Mouse (Mus musculus) Patski (cell line): ENCODE results near the gene Ankrd52. TPM values are rescaled to one million over a fixed set of nuclear protein-coding genes. Genes with fewer than 3 reads are reported as not detected.

Source experiments
- ATAC-seq: fragments of 100-300 bp; one replicate; pipeline ENCODE4 v1.8.0; 2021
- CTCF ChIA-PET: fragments of 350-600 bp; sonication (Branson Sonifier 250); formaldehyde crosslinking; loops from one replicate; lab custom pipeline; 2022; ENCODE audit warnings: inconsistent platforms; lab: Charles Lee
- POLR2A ChIA-PET: fragments of 350-600 bp; sonication (Branson Sonifier 250); formaldehyde crosslinking; loops from one replicate; lab custom pipeline; 2022; ENCODE audit warnings: antibody characterized with exemption, inconsistent platforms; lab: Charles Lee
- DNase-seq: peaks from one replicate; pipeline ENCODE4 v3.0.0-alpha.2; 2011; ENCODE audit warnings: low read depth, low spot score
- H3K27me3 ChIP-seq: fragments of 371-371 bp; one replicate; pipeline ENCODE4 v1.5.1; 2021
- CTCF ChIP-seq: fragments of 100-300 bp; IDR thresholded peaks from one replicate; pipeline ENCODE4 v1.5.1; 2021
- in situ Hi-C: fragments of 300-500 bp; cut with MboI; formaldehyde crosslinking; loops from 3 replicates; pipeline ENCODE4 v1.11.1; 2018; ENCODE audit warnings: low pct_unique_long_range_greater_than_20kb, mixed read lengths
- polyA plus RNA-seq: library from polyadenylated mRNA; unstranded; gene quantifications from one replicate; pipeline ENCODE4 v1.2.3, GENCODE M21; 2021

Gene Ankrd52
- polyA plus RNA-seq, 1 experiment from 2014 or later: 55.9 TPM

- ATAC-seq (peak; percentile 83), DNase-seq (peak; percentile 90)
- ChIA-PET CTCF (interaction anchor here (0.6 to 2.0 kb wide), 3 partner anchors 30 to 80 kb away, joined by 3 to 10 read pairs (median 3); no protein-coding TSS in a partner anchor), POLR2A (interaction anchor here (0.6 to 1.7 kb wide), 4 partner anchors 10 to 32 kb away, joined by 3 to 6 read pairs (median 4); partner anchors contain the start of gene Slc39a5)
- TF ChIP-seq CTCF: no peak
- no peaks in the 10 kb centered on the region for H3K27me3 ChIP-seq
- in situ Hi-C loops: loop anchor here (5.0 kb wide), 1 partner anchor 47 kb away; the partner anchor contains the start of gene Smarcc2
These were observed 33.0 kb downstream of the Ankrd52 start for GRCm38 (mm10) chr10:128409692-128410559.

GRCm38 (mm10) chr10:128410560-128410845, 33.6 kb downstream of the Ankrd52 start:
- no peak for TF ChIP-seq CTCF
- ChIA-PET POLR2A (interaction anchor here (0.6 to 1.8 kb wide), 7 partner anchors 10 to 74 kb away, joined by 3 to 7 read pairs (median 4); partner anchors contain the start of genes Ankrd52 and Coq10a), CTCF (interaction anchor here (0.6 to 2.0 kb wide), 6 partner anchors 10 to 79 kb away, joined by 3 to 10 read pairs (median 4); no protein-coding TSS in a partner anchor)
- DNase-seq (no peak), ATAC-seq (no peak)
- no peaks in the 10 kb centered on the region for H3K27me3 ChIP-seq
- in situ Hi-C loops: no loop called here

- ATAC-seq (peak; percentile 81), DNase-seq (peak; percentile 83)
- CTCF ChIA-PET: interaction anchor here (0.9 to 2.0 kb wide), 11 partner anchors 9 to 136 kb away, joined by 3 to 10 read pairs (median 3); partner anchors contain the start of genes Ankrd52, Coq10a, Myl6 and Zc3h10
- in situ Hi-C loops: no loop called here
- POLR2A ChIA-PET: interaction anchor here (0.6 to 1.8 kb wide), 11 partner anchors 10 to 89 kb away, joined by 3 to 7 read pairs (median 4); partner anchors contain the start of genes Ankrd52 and Coq10a
- no peak for TF ChIP-seq CTCF
- no peaks in the 10 kb centered on the region for H3K27me3 ChIP-seq
These were observed 34.5 kb downstream of the Ankrd52 start, which contains the start of the genes Nabp2 and Rnf41 for GRCm38 (mm10) chr10:128411211-128412054. Gene Nabp2, minus strand, starts transcription at chr10:128411492. Gene Rnf41, plus strand, starts transcription at chr10:128411657.

GRCm38 (mm10) chr10:128412055-128412381, 35.1 kb downstream of the Ankrd52 start:
- no peaks in the 10 kb centered on the region for H3K27me3 ChIP-seq
- ChIA-PET POLR2A (interaction anchor here (0.7 to 1.8 kb wide), 7 partner anchors 9 to 89 kb away, joined by 3 to 7 read pairs (median 6); partner anchors contain the start of genes Ankrd52 and Coq10a), CTCF (interaction anchor here (1.0 to 2.0 kb wide), 8 partner anchors 9 to 135 kb away, joined by 3 to 10 read pairs (median 3); partner anchors contain the start of genes Ankrd52, Coq10a, Myl6 and Zc3h10)
- DNase-seq (no peak), ATAC-seq (no peak)
- no peak for TF ChIP-seq CTCF
- in situ Hi-C loops: no loop called here

GRCm38 (mm10) chr10:128412558-128412957, 35.6 kb downstream of the Ankrd52 start:
- TF ChIP-seq CTCF: no peak
- ChIA-PET POLR2A (interaction anchor here (1.2 to 1.8 kb wide), 2 partner anchors 36 to 90 kb away, joined by 5 to 6 read pairs; partner anchors contain the start of gene Ankrd52), CTCF (interaction anchor here (1.2 kb wide), 1 partner anchor 12 kb away, joined by 3 read pairs; no protein-coding TSS in a partner anchor)
- no peak for ATAC-seq
- no peaks in the 10 kb centered on the region for H3K27me3 ChIP-seq
- DNase-seq: no peak
- in situ Hi-C loops: no loop called here

GRCm38 (mm10) chr10:128413076-128413475, 36.2 kb downstream of the Ankrd52 start:
- no peak for DNase-seq
- ChIA-PET POLR2A (no interaction called here), CTCF (interaction anchor here (1.2 kb wide), 1 partner anchor 12 kb away, joined by 3 read pairs; no protein-coding TSS in a partner anchor)
- TF ChIP-seq CTCF: no peak
- no peak for ATAC-seq
- H3K27me3 ChIP-seq: no peaks in the 10 kb centered on the region
- in situ Hi-C loops: no loop called here

- POLR2A ChIA-PET: no interaction called here
- in situ Hi-C loops: no loop called here
- no peaks in the 10 kb centered on the region for H3K27me3 ChIP-seq
- no peak for DNase-seq
- TF ChIP-seq CTCF: no peak
- CTCF ChIA-PET: no interaction called here
- ATAC-seq: no peak
These were observed 37.9 kb downstream of the Ankrd52 start for GRCm38 (mm10) chr10:128414848-128415247.

- no peak for DNase-seq
- POLR2A ChIA-PET: no interaction called here
- no peaks in the 10 kb centered on the region for H3K27me3 ChIP-seq
- TF ChIP-seq CTCF: no peak
- CTCF ChIA-PET: no interaction called here
- in situ Hi-C loops: no loop called here
- no peak for ATAC-seq
These were observed 45.5 kb downstream of the Ankrd52 start for GRCm38 (mm10) chr10:128422426-128422825.

- TF ChIP-seq CTCF: no peak
- H3K27me3 ChIP-seq: no peaks in the 10 kb centered on the region
- in situ Hi-C loops: no loop called here
- DNase-seq (no peak), ATAC-seq (no peak)
- POLR2A ChIA-PET: no interaction called here
- CTCF ChIA-PET: interaction anchor here (1.5 to 1.7 kb wide), 2 partner anchors 12 to 15 kb away, joined by 3 to 7 read pairs; no protein-coding TSS in a partner anchor
These were observed 47.7 kb downstream of the Ankrd52 start for GRCm38 (mm10) chr10:128424604-128425003.
